ENCODE assay signal across 8 mouse cellular contexts in genomic region chr9:58902869-58903585, GRCm38 (mm10).
DNase-seq lines count a peak whose midpoint lies in the region; ATAC-seq lines count a peak whose summit lies in the region.
"Had no signal": no experiment of that assay in that cellular context is flagged by ENCODE, and none has a peak within 500 bp of the region (broad histone marks: within the 10 kb centered on the region; RNA-seq: fewer than 3 reads in every experiment).

No protein-coding gene starts in this region.

- ATAC-seq in midbrain, embryonic 14.5 days (ENCODE audit: low FRiP score, low TSS enrichment) = no peak
- no peak for ATAC-seq in midbrain, embryonic 15.5 days (replicated peaks)
- no peak for ATAC-seq in neural tube, embryonic 11.5 days (ENCODE audit: insufficient read depth, low FRiP score, low TSS enrichment)

- DNase-seq in midbrain, embryonic 14.5 days = peak; percentile 88
- DNase-seq in R1 (ENCODE audit: low read depth, low spot score) = peak; percentile 63
- DNase-seq in cerebellum, adult 8-10 months = peak; percentile 37
- DNase-seq in frontal cortex, postnatal 36 days (ENCODE audit: low spot score in 2 of 2) = peak; percentile 41 to 58
- peak; percentile 15 to 42 for DNase-seq in layer of hippocampus, postnatal 36 days
- DNase-seq in neural tube, embryonic 11.5 days (ENCODE audit: low spot score) = peak; percentile 65

- no peaks in the 10 kb centered on the region for H3K4me1 ChIP-seq in midbrain, embryonic 14.5 days (ENCODE audit: control insufficient read depth, insufficient read depth, low read length)
- H3K4me1 ChIP-seq in midbrain, embryonic 15.5 days = no peaks in the 10 kb centered on the region
- no peaks in the 10 kb centered on the region for H3K4me1 ChIP-seq in neural tube, embryonic 11.5 days (ENCODE audit: control insufficient read depth, insufficient read depth, low read length)

- H3K4me2 ChIP-seq in midbrain, embryonic 14.5 days (ENCODE audit: low read length) = no peak overlapping the region
- H3K4me2 ChIP-seq in midbrain, embryonic 15.5 days = no peak overlapping the region
- no peak overlapping the region for H3K4me2 ChIP-seq in neural tube, embryonic 11.5 days (ENCODE audit: low read depth)

- no peak overlapping the region for H3K27ac ChIP-seq in midbrain, embryonic 14.5 days (replicated peaks; ENCODE audit: low read depth, low read length)
- no peak overlapping the region for H3K27ac ChIP-seq in midbrain, embryonic 15.5 days
- no peak overlapping the region for H3K27ac ChIP-seq in neural tube, embryonic 11.5 days (ENCODE audit: low read depth, low read length)

- WGBS in midbrain, embryonic 14.5 days = 68% methylated on average over 6 of the region's 6 CpGs
- WGBS in midbrain, embryonic 15.5 days = 66% methylated on average over 6 of the region's 6 CpGs
- 78% methylated on average over 6 of the region's 6 CpGs for WGBS in neural tube, embryonic 11.5 days

- no peak overlapping the region for H3K9ac ChIP-seq in midbrain, embryonic 14.5 days (replicated peaks; ENCODE audit: low read length)
- no peak overlapping the region for H3K9ac ChIP-seq in midbrain, embryonic 15.5 days
- H3K9ac ChIP-seq in neural tube, embryonic 11.5 days (ENCODE audit: low read length) = no peak overlapping the region

- H3K27me3 ChIP-seq in midbrain, embryonic 14.5 days (ENCODE audit: control insufficient read depth, insufficient read depth, low read length) = no peaks in the 10 kb centered on the region
- H3K27me3 ChIP-seq in midbrain, embryonic 15.5 days (replicated peaks) = no peaks in the 10 kb centered on the region
- H3K27me3 ChIP-seq in neural tube, embryonic 11.5 days (ENCODE audit: control insufficient read depth, insufficient read depth, low read length) = no peaks in the 10 kb centered on the region

- H3K36me3 ChIP-seq in midbrain, embryonic 14.5 days (ENCODE audit: control insufficient read depth, insufficient read depth, low read length) = peaks cover 50% of the 10 kb centered on the region
- peaks cover 19% of the 10 kb centered on the region for H3K36me3 ChIP-seq in midbrain, embryonic 15.5 days (replicated peaks)
- peaks cover 9% of the 10 kb centered on the region; the same call in 1 of the 2 replicates for H3K36me3 ChIP-seq in neural tube, embryonic 11.5 days (ENCODE audit: control insufficient read depth, insufficient read depth, low read length)

- no peaks in the 10 kb centered on the region for H3K9me3 ChIP-seq in midbrain, embryonic 14.5 days (ENCODE audit: control insufficient read depth, low read length)
- no peaks in the 10 kb centered on the region for H3K9me3 ChIP-seq in midbrain, embryonic 15.5 days
- H3K9me3 ChIP-seq in neural tube, embryonic 11.5 days (ENCODE audit: control insufficient read depth, low read length) = no peaks in the 10 kb centered on the region

- H3K4me3 ChIP-seq in midbrain, embryonic 14.5 days (replicated peaks; ENCODE audit: low read depth, low read length) = no peak overlapping the region
- no peak overlapping the region for H3K4me3 ChIP-seq in midbrain, embryonic 15.5 days
- H3K4me3 ChIP-seq in neural tube, embryonic 11.5 days (ENCODE audit: low read depth, low read length) = no peak overlapping the region
- H3K4me3 ChIP-seq: myocyte had no signal

Comparison
In these comparisons a context has a peak if more than half of its experiments do, and no peak if none do; other contexts are left out.
1. DNase-seq: peak in every context shown above with its lines; median percentile 88 in midbrain, embryonic 14.5 days; 65 in neural tube, embryonic 11.5 days; 63 in R1; 50 in frontal cortex, postnatal 36 days; 37 in cerebellum, adult 8-10 months; 28 in layer of hippocampus, postnatal 36 days.